Mouse (Mus musculus) limb, embryonic 10.5 days (tissue): ENCODE data around the gene Cass4. TPM values are rescaled to one million over a fixed set of nuclear protein-coding genes. Genes with fewer than 3 reads are reported as not detected.
A peak's percentile ranks its signal among the peaks of the same experiment; 100 is the strongest.

Experiments
- DNase-seq: peaks from one replicate; pipeline ENCODE4 v3.0.0-alpha.2; 2017; ENCODE audit warnings: low spot score
- H3K27ac ChIP-seq: fragments of 300-500 bp; sonication (generic); 2 replicates; pipeline ENCODE4 v1.5.1; 2016; ENCODE audit warnings: mild to moderate bottlenecking
- H3K27me3 ChIP-seq: fragments of 300-500 bp; sonication (generic); 2 replicates; pipeline ENCODE4 v1.6.1; 2016; ENCODE audit warnings: low read depth, mild to moderate bottlenecking; ENCODE audit not compliant: poor library complexity, severe bottlenecking
- H3K36me3 ChIP-seq: fragments of 300-500 bp; sonication (generic); 2 replicates; pipeline ENCODE4 v1.6.1; 2016; ENCODE audit warnings: mild to moderate bottlenecking, moderate library complexity
- H3K4me1 ChIP-seq: fragments of 300-500 bp; sonication (generic); 2 replicates; pipeline ENCODE4 v1.6.1; 2016
- H3K4me3 ChIP-seq: fragments of 300-500 bp; sonication (generic); 2 replicates; pipeline ENCODE4 v1.5.1; 2016; ENCODE audit warnings: mild to moderate bottlenecking, moderate library complexity
- H3K9me3 ChIP-seq: fragments of 300-500 bp; sonication (generic); replicated peaks from 2 replicates; pipeline ENCODE4 v1.6.1; 2016; ENCODE audit warnings: mild to moderate bottlenecking
- WGBS: fragments of 180-500 bp; shearing (Covaris S2); methylation state at CpG from one replicate; pipeline ENCODE4 v1.1.7; 2016; 5-methylcytosine and 5-hydroxymethylcytosine counted together
- polyA plus RNA-seq: library from polyadenylated mRNA; unstranded; fragments of >200 nt; fragmentation: Nextera tagmentation; extraction: Ambion mirVana; gene quantifications from 2 replicates; pipeline ENCODE4 v1.2.1, GENCODE M21; 2016

Gene Cass4
- polyA plus RNA-seq = 0.11 and 0.39 TPM in 2 replicates

DNA sequence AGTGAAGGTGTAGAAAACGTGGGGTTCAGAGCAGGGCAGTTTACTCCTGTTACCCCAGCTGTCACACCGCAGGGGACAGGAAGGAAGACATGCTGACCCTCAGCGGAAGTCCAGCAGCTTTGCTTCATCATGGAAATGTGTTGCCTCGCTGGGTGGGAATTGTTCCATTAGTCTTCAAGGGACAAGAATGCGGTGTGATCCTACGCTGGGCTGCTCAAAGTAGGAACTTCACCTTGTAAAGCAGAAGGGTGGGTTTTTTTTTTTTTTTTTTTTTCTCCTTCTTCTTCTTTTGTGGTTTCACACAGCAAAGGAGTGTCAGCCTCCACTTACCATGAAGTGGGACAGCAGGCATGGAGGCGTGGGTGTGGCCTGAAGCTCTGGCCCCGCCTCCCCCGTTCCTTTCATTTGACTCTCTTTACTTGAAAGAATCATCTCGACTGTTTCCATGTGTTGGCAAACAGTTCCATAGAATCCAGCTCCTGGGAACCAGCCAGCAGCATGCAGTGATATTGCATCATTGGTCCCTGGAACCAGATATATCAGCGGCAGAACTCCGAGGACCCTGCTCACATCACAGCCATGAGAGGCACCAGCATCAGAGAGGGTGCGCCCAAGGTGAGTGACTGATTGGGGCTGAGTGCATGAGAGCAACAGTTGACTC lies at the start of gene Cass4:
TSS of gene Cass4 (plus strand) at position 404 of the 661 bp plus-strand sequence.
- no peak within 1 kb of the TSS for H3K4me3 ChIP-seq
- WGBS = 31% methylated on average over 13 of the region's 13 CpGs
- no peak within 1 kb of the TSS for H3K27ac ChIP-seq
- H3K27me3 ChIP-seq = no peaks in the 10 kb centered on the region
- no peaks in the 10 kb centered on the region for H3K9me3 ChIP-seq
- H3K36me3 ChIP-seq = no peaks in the 10 kb centered on the region
- peaks cover 11% of the 10 kb centered on the region; the same call in 1 of the 2 replicates for H3K4me1 ChIP-seq
- DNase-seq = no peak

DNA sequence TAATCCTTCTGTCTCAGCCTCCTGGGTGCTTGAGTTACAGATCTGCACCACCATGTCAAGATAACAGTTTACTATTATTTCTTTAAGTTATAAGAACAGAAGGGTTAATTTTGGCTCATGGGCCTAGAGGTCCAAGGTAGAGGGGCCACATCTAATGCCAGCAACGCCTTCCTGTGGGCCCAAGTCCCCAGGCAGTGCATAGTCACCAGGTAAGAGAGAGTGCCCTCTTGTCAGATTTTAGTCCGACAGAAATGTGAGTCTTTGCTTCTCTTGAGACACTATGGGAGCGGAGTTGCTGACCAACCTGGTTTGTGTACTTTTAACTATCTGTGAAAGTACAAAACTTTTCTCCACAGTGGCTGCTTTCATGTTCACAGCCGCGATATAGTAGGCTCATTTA lies 48.9 kb upstream of the Cass4 start:
- no peak for DNase-seq
- WGBS = 38% methylated on average over 5 of the region's 5 CpGs
- Histone ChIP-seq H3K4me3 (peak overlapping the region; percentile 80), H3K9me3 (no peaks in the 10 kb centered on the region), H3K27me3 (peaks cover 21% of the 10 kb centered on the region), H3K27ac (peak overlapping the region; percentile 61; the same call in 1 of the 2 replicates), H3K4me1 (peaks cover 28% of the 10 kb centered on the region), H3K36me3 (no peaks in the 10 kb centered on the region)

DNA sequence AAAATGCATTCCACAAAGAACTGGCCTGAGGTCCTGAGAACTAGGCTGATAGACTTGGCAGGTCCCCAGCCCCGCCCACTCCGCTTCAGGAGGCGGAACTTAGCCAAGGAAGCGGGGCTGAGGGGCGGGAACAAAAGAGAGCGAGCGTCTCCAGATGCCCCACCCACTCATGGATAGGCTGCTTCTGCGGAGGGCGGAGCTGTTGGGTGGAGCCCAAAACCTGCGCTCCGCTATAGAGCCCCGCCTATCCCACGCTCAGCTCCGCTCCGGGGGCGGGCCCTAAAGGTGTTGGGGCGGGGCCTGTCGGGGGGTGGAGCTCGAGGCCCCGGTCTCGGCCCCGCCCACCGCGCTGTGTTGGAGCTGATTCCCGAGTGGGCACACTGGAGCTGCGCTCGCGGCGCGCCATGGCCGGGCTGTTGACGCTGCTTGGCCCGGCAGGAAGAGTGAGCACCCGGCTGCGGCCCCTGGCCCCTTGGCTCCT lies 48.3 kb upstream of the Cass4 start, which contains the start of gene Fam210b:
TSS of gene Fam210b (plus strand) at position 308 of the 481 bp plus-strand sequence.
- Histone ChIP-seq H3K9me3 (no peaks in the 10 kb centered on the region), H3K36me3 (no peaks in the 10 kb centered on the region), H3K4me3 (peak within 1 kb of the TSS; percentile 80), H3K4me1 (peaks cover 28% of the 10 kb centered on the region), H3K27ac (peak within 1 kb of the TSS; percentile 79), H3K27me3 (peaks cover 21% of the 10 kb centered on the region)
- under 1% methylated on average over 35 of the region's 35 CpGs for WGBS
- DNase-seq = peak; percentile 95

DNA sequence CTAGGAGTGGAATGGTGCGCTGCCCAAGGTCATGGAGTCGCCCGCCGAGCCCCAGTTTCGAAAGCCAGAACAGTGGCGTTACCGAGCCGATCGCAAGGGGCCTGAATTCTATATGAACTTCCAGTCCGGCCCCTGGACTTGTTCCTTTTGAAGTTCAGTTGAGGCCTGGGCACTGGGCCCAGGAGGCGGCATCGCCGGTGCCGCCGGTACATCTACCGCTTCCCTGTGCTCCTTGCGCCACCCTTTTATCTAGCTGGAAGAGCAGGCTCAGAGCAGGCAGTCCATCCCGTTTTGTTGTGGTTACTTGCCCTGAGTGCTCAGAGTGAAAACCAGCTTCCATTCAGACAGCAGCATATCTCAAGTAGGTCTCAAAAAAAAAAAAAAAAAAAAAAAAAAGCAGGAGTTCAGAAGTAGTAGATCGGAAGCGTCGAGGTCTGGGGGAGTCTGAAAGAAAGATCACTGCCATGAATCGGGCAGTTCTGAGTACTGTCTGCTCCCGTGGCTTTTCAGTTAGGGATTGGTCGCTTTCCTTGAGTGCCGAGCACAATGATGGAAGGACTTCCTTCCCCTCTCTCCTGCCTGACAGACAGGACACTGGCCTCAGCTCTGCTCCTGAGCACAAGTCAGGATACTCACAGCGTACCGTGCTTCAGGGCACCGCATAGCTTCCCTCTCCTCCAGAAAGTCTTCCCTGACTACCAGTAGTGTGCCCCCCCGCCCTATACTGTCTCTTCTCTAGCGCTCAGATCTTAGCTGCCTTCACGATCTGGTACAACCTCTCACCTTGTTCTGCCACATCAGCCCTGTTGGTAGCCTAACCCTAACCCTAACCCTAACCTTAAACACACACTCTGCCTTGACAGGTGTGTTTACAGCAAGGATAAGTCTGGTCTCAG lies 47.3 kb upstream of the Cass4 start:
- WGBS = 10% methylated on average over 31 of the region's 31 CpGs
- DNase-seq = peak; percentile 55

DNA sequence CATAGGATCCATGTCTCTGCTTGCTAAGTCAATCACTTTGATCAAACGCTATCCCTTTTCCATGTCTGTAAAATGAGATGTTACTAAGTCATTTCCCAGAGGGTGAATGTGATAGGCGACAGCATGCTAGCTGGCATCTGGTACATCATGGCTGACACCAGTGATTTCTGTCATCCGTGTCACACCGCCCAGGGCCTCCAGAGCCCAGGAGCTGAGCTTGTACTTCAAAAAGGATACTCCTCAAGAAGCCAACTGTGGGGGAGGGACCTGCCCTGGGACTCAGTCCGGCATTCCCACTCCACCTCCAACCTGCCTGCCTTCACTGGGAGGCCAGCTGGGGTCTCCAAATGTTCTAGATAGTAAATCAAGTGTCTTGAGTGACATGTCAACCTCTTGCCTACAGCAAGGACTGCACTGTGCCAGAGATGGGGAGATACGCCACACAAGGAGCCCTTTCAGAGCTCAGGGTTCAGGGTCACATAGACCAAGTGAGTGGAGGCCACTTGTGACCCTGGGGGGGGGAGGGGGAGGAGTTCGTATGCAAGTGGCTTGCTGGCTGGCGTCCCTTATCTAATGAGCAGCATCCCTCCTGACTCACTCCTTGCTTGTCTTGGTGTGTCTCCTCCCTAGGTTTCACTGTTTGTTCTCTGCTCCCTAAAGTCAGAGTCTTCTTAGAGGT lies 46.5 kb upstream of the Cass4 start:
- 63% methylated on average over 8 of the region's 8 CpGs for WGBS

More for the DNA sequence above, 47.3 kb upstream of the Cass4 start:
- no peaks in the 10 kb centered on the region for H3K9me3 ChIP-seq
- peaks cover 28% of the 10 kb centered on the region for H3K4me1 ChIP-seq
- no peaks in the 10 kb centered on the region for H3K36me3 ChIP-seq
- H3K27me3 ChIP-seq = peaks cover 21% of the 10 kb centered on the region
- peak overlapping the region; percentile 80 for H3K4me3 ChIP-seq
- peak overlapping the region; percentile 79 for H3K27ac ChIP-seq

DNA sequence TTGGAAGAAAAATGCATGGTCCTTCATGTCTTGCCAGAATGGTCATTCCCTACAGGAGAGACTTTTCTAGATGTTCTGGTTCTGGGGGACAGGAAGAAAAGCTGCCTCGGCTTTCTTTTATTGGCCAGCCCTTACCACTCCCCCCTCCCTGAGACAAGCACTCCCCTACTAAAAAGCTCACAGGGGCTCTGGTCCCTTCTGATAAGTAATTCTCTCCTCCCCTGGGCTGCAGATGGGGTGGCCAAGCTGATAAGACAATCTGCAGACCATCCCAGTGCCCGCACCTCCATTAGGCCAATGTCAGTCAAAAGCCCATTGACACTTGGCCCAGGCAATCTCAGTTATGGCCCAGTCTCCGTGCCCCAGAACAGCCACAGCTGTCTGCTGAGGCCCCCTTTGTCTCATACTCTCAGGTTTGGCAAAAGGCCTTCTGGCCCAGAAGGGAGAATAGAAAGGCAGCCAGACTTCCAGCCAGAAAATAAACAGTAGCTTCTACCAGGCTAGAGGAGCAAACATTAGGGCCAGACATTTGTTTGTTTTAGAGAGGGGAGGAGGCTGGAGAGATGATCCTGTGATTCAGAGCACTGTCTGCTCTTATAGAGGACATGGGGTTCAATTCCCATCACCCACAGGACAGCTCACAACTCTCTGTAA lies 45.2 kb upstream of the Cass4 start:
- Histone ChIP-seq H3K9me3 (no peaks in the 10 kb centered on the region), H3K4me1 (peaks cover 28% of the 10 kb centered on the region), H3K36me3 (peaks cover 6% of the 10 kb centered on the region; the same call in 1 of the 2 replicates), H3K27me3 (peaks cover 21% of the 10 kb centered on the region), H3K27ac (no peak overlapping the region), H3K4me3 (no peak overlapping the region)
- 31% methylated on average over 3 of the region's 3 CpGs for WGBS
- DNase-seq = no peak

More for the DNA sequence above, 46.5 kb upstream of the Cass4 start:
- H3K27me3 ChIP-seq = peaks cover 21% of the 10 kb centered on the region
- no peak overlapping the region for H3K27ac ChIP-seq
- no peak overlapping the region for H3K4me3 ChIP-seq
- H3K36me3 ChIP-seq = no peaks in the 10 kb centered on the region
- no peaks in the 10 kb centered on the region for H3K9me3 ChIP-seq
- peaks cover 28% of the 10 kb centered on the region for H3K4me1 ChIP-seq
- no peak for DNase-seq

DNA sequence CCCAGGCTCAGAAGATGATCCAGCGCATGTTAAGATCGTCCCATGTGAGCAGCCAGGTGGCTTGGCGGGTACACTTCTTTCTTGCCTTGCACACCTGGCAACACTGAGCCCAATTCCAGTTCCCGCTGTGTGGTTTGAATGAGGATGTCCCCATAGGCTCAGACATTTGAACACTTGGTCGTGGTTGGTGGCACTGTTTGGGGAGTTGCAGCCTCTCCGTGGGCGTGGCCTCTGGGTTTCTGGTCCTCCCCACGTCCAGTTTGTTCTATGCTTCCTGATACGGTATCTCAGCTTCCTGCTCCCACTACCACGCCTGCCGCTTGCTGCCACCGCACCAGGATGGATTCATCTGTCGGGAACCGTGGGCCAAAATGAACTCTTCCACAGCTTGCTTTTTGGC lies 43.8 kb upstream of the Cass4 start:
- DNase-seq = no peak
- Histone ChIP-seq H3K27ac (no peak overlapping the region), H3K9me3 (no peaks in the 10 kb centered on the region), H3K4me1 (peaks cover 24% of the 10 kb centered on the region), H3K36me3 (peaks cover 15% of the 10 kb centered on the region), H3K4me3 (no peak overlapping the region), H3K27me3 (peaks cover 21% of the 10 kb centered on the region)
- WGBS = 82% methylated on average over 14 of the region's 14 CpGs

DNA sequence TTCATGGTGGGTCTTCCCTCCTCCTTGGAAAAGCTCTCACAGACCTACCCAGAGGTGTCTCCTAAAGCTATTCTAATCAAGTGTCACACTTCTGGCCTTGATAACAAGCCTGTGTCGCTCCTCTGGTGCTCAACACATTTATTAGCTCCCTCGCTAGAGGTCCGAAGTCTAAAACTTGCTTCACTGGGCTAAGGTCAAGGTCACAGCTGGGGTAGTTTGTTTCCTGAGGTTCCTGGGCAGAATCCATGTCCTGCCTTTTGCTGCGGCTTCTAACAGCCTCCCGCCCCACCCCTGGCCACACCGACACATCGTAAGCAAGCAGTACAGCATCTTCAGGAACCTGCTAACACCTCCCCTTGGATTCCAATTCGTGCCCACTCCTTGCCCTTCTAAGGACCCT lies 42.8 kb upstream of the Cass4 start:
- Histone ChIP-seq H3K9me3 (no peaks in the 10 kb centered on the region), H3K4me1 (peaks cover 14% of the 10 kb centered on the region), H3K27me3 (peaks cover 21% of the 10 kb centered on the region), H3K27ac (no peak overlapping the region), H3K36me3 (peaks cover 25% of the 10 kb centered on the region), H3K4me3 (no peak overlapping the region)
- WGBS = 57% methylated on average over 8 of the region's 8 CpGs
- DNase-seq = no peak

DNA sequence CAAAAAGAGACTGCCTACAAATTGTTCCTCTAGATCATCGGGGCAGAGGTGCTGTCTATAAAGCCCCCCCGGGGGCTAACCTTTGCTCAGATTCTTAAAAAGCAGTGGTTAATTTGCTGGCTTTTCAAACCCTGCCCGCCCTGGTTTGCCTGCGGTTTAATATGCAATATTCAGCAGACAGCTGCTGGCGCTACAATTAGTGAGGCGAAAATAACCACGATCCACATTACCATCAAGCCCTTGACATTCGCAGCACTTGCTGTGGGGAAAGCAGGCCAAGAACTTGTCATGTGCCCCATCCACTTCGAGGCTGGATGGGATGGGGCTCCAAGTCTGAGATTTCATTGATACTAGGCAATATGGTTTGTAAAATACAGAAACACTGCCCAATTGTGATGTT lies 40.4 kb upstream of the Cass4 start:
- H3K9me3 ChIP-seq = no peaks in the 10 kb centered on the region
- no peak overlapping the region for H3K4me3 ChIP-seq
- DNase-seq = no peak
- 91% methylated on average over 9 of the region's 9 CpGs for WGBS
- no peaks in the 10 kb centered on the region for H3K4me1 ChIP-seq
- H3K27me3 ChIP-seq = peaks cover 3% of the 10 kb centered on the region; the same call in 1 of the 2 replicates
- H3K36me3 ChIP-seq = peaks cover 50% of the 10 kb centered on the region
- no peak overlapping the region for H3K27ac ChIP-seq

DNA sequence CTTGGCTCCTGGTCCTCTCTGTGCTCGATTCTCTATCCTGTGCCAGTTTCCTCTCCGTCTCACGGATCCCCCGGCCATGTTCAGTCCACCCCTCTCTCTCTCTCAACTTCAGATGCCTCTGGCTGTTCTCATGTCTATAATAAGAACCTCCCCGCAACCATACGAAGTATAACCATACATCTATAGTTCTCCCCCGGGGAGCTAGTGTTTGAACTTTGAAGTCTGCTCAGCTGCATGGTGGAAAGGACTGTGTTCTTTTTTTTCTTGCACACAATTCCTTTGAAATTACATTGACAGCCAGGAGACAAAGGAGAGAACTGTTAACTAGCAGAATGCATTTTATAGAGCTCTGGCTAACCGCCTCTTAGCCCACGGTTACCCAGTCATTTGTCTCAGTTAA lies 38.8 kb upstream of the Cass4 start:
- Histone ChIP-seq H3K36me3 (peaks cover 65% of the 10 kb centered on the region), H3K4me1 (no peaks in the 10 kb centered on the region), H3K9me3 (no peaks in the 10 kb centered on the region), H3K27ac (no peak overlapping the region), H3K27me3 (no peaks in the 10 kb centered on the region), H3K4me3 (no peak overlapping the region)
- DNase-seq = no peak
- WGBS = 89% methylated on average over 9 of the region's 9 CpGs

DNA sequence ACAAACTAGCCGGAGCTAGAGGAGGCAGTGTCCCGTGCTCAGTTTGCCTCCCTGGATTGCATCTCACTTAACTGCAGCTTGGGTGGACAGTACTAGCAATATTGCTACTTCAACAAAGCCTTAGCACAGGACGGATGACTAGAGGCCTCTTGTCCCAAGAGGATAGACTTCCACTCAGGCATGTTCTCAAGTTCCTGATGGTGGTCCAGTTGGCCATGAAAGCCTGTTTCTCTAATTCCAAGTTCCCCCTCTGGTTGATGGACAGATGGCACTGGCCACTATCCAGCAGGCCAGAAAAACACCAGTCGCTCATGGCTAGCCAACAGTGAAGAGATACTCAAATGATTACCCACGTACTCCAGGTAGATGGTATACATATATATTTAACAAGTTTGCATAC lies 37.8 kb upstream of the Cass4 start:
- Histone ChIP-seq H3K9me3 (no peaks in the 10 kb centered on the region), H3K36me3 (peaks cover 76% of the 10 kb centered on the region), H3K4me3 (no peak overlapping the region), H3K27ac (no peak overlapping the region), H3K4me1 (no peaks in the 10 kb centered on the region), H3K27me3 (no peaks in the 10 kb centered on the region)
- 93% methylated on average over 5 of the region's 5 CpGs for WGBS
- DNase-seq = no peak

DNA sequence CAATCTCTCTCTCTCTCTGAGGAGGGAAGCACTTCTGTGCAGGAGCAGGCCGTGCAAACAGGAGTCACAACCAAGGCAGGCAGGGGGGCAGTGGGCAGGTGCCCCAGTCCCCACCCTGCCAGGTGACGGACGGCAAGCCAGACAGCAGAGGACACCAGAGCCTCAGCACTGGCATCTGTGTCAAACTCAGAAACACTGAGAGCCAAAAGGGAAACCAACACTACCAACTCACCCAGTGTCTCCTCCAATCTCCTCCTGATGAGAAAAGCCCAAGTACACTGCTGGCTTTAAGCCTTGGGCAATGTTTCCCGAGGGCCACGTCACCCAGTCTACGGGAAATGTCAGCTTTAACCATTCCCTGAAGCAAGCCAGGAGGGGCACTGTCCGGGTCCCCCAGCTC lies 30.4 kb upstream of the Cass4 start:
- no peak for DNase-seq
- Histone ChIP-seq H3K27ac (no peak overlapping the region), H3K4me1 (peaks cover 1% of the 10 kb centered on the region; the same call in 1 of the 2 replicates), H3K9me3 (no peaks in the 10 kb centered on the region), H3K27me3 (no peaks in the 10 kb centered on the region), H3K4me3 (no peak overlapping the region), H3K36me3 (peaks cover 100% of the 10 kb centered on the region)
- WGBS = 87% methylated on average over 7 of the region's 7 CpGs
